Mouse (Mus musculus) cerebral cortex, adult 2 months (tissue): ENCODE data around the gene Ddx24.

Source experiments
- WGBS: fragments of 180-500 bp; shearing (Covaris S2); methylation state at CpG from one replicate; pipeline ENCODE4 v1.1.7; 2018; 5-methylcytosine and 5-hydroxymethylcytosine counted together

Gene Ddx24

DNA sequence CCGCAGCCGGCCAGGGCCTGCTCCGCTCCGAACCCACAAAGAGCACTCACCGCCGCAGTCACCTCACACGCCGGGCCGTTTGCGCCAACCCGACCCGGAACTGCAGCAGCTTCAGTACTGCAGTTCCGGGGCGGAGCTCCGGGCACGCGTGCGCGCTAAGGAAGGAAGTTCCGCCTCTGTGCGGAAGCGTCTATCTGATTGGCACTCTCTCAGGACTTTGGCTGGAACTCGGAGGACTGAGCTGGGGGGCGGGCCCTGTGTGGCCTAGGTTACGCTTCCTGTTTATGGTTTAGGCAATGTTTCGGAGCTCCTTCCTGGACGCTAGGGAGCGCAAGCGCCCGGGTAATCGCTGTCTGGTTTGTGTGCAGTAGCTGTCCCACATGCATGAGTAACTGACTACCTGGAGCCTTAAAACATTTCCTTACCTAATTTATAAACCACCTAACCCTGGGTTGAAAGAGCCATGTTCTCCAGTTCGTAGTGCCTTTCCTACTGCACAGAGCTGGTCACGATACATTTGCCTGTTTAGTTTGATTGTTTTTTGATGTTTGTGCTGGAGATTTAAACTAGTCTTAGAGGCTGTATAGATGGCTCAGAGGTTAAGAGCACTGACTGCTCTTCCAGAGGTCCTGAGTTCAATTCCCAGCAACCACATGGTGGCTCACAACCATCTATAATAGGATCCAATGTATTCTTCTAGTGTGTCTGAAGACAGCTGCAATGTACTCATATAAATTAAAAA lies at the start of gene Ddx24:
Gene Ddx24 (minus strand): TSS at position 102 of the 742 bp plus-strand sequence.
- 1% methylated on average over 33 of the region's 33 CpGs for WGBS

DNA sequence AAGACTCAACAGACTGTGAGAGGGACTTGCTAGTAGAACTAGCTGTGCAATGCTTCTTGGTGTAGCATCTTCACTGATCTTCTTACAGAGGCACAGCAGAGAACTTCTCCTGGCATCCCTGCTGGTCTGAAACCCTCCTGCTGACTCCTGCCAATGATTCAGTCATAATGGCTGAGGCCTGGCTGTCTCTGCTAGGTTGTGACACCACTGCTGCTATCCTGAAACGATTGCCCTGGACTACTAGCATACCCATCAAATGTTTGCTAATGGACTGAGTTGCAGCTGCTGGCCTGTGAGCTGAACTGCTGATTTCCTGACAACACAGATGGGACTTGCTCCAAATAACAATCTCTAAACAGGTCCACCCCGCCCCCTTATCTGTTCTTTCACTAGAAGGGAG lies 48.9 kb upstream of the Ddx24 start:
- 53% methylated on average over 2 of the region's 2 CpGs for WGBS

DNA sequence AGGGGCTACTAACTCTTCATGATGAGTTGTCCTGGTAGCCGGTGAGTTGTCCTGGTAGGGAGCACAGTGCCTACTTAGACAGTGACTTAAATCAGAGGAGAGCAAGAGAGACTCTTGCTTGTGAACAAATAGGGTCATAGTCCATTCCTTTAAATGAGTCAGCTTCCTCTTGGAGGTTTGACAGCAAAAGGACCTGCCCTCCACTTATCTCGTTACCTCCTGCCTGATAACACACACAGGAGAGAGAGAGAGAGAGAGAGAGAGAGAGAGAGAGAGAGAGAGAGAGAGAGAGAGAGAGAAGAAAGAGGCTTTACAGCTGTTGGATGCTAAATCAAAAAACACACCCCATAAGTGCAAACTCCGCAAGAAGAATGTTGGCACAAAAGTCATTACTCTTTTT lies 31.5 kb upstream of the Ddx24 start, which contains the start of gene Ifi27l2b:
Gene Ifi27l2b (minus strand): TSS at position 84 of the 400 bp plus-strand sequence.
- 83% methylated on average over 3 of the region's 3 CpGs for WGBS

DNA sequence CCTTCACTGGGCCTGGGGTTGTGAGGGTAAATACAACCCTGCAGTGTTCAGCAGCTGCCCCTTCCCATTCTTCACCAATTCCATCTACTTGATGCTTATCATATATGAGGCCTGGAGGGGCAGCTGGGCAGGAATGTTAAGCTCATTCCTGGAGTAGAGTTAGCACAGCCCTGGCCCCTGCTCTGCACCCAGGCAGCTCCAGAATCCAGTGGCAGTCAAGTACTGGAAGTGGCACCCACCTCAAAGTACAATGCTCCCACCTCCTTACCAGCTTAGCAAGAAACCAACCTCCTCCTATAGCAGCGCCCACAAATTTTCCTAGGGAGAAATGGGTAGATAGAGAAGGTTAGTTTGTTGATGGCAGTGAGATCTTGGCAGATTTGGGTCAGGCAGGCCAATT lies 31.1 kb upstream of the Ddx24 start:
- WGBS: no CpG with 5 or more reads among the region's 1 CpGs

DNA sequence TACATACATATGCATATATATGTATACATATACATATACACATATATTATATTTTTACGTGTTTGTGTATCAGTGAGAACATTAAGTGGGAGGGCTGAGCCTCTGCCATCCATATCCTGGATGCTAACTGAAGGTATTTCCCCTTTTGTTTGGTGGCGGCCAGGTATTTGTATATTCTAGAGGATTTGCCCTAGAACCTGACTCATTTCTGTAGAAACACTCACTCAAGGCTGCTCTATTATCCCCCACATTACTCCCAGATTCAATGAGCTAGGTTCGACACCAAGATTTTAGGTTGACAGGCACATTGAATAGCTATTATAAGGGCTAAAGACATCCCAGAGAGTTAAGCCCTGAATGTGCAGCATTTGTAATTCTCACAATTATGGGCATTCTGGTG lies 19.4 kb upstream of the Ddx24 start:
- WGBS: 77% methylated on average over 3 of the region's 3 CpGs

DNA sequence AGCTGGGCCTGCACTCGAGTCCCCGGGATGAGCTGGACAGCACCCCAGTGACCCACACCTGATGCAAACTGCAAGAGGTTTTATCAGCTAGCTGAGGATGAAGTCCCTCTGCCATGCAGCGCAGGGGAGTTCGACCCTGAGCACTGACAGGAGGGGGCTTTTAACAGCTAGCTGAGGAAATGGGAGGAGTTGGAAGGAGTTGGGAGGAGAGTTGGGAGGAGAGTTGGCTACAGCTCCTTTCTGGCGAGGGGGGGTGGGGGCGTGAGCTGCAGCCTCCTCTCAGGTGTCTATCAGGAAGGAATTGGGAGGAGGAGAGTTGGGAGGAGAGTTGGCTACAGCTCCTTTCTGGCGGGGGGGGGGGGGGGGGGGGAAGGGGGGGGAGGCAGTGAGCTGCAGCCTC lies 18.6 kb upstream of the Ddx24 start:
- WGBS: 57% methylated on average over 6 of the region's 7 CpGs

DNA sequence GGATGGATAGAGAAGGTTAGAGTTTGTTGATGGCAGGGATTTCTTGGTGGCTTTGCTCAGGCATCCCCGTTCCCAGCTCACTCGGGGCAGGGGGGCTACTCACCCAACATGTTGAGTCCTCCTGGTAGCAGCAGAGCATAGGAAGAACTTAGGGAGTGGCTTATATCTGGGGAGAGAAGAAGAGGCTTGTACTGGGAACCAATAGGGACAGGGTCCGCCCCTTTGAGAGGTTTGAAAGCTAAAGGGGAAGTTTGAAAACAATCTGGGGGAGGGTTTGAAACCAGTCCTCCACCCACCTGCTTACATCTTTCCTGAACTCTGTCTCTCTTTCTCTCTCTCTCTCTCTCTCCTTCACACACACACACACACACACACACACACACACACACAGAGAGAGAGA lies 17.9 kb upstream of the Ddx24 start, which contains the start of gene Ifi27l2a:
Gene Ifi27l2a (minus strand): TSS at position 157 of the 400 bp plus-strand sequence.
- WGBS: 60% methylated on average over 3 of the region's 3 CpGs

DNA sequence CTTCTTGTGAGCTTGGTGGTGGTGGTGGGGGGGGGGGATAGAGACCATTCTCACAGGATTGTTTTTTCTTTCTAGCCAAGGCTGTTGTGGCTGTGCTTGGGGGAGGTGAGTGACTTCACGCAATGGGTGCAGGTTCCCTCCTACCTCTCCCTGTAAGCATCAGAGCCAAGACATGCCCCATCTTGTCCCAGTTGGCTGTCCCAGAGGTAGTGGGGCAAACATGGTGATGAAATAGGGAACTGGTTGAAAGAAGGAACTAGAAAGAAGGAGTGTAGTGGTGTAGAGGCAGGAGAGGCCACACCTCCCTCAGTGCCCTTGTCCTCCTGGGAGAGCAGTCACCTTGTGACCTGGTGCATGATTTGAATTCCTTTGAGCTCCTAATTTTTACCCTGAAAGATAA lies 12.0 kb upstream of the Ddx24 start:
- WGBS: 100% methylated on average over 1 of the region's 1 CpGs

DNA sequence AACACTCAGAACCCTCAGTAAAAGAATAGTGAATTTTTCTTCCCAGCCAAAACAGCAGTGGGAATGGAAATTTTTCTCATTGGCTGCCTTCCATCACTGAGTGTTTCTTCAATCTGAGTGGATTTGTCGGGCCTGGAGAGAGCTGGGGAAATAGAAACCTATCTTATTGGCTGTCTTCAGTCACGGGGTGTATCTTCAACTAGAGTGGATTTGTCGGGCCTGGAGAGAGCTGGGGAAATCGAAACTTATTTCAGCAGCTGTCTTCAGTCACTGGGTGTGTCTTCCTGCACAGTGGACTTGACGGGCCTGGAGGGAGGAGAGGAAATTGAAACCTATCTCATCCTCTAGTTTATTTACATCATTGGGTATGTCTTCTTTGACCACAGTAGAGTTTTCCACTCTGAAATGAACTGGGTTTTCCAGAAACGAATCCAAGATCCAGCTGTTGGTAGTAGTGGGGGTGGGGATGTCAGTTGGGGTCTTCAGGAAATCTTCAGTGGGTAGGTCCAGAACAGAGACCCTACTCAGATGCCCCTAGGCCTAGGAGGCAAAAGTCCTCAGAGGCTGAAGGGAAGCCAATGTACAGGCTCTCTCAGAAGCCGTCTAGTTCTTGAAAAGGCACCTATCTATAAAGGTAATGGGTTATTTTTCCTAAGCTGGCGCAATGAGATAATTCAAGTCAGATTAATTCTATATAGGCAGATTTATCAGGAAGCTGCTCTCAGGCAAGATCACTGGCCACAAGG lies 8.5 kb upstream of the Ddx24 start, which contains the start of gene Ifi27:
Gene Ifi27 (plus strand): TSS at position 226 of the 746 bp plus-strand sequence.
- 48% methylated on average over 8 of the region's 8 CpGs for WGBS

DNA sequence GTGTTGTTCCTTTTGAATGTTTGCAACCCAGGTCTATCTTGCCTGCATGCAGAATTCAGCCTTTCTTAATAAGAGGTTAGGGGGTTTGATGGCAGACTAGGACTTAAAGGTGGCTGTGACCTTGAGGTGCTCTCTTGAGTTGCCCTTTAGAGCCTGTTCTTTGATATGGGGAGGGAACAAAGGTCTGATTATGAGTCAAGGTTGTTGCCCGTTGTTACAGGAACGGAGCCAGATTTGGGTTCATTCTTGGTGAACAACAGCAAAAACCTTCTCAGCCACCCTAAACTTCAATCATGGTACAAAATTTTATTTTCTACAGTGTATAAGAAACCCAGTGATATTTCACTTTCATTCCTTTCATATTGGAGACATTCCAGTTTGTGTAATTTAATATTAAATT lies 7.8 kb upstream of the Ddx24 start:
- WGBS: 77% methylated on average over 2 of the region's 2 CpGs

DNA sequence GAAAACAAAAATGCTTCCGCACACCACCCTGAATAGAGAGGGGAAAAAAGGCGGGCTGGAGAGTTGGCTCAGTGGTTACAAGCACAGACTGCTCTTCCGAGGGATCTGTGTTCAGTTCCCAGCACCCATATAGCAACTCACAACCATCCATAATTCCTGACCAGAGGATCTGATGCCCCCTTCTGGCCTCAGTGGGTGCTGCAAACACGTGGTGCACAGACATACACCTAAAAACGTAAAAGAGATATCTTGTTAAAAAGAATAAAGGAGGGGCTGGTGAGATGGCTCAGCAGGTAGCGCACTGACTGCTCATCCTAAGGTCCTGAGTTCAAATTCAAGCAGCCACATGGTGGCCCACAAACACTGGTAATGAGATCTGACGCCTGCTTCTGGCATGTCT lies 1.1 kb upstream of the Ddx24 start:
- 87% methylated on average over 7 of the region's 7 CpGs for WGBS

DNA sequence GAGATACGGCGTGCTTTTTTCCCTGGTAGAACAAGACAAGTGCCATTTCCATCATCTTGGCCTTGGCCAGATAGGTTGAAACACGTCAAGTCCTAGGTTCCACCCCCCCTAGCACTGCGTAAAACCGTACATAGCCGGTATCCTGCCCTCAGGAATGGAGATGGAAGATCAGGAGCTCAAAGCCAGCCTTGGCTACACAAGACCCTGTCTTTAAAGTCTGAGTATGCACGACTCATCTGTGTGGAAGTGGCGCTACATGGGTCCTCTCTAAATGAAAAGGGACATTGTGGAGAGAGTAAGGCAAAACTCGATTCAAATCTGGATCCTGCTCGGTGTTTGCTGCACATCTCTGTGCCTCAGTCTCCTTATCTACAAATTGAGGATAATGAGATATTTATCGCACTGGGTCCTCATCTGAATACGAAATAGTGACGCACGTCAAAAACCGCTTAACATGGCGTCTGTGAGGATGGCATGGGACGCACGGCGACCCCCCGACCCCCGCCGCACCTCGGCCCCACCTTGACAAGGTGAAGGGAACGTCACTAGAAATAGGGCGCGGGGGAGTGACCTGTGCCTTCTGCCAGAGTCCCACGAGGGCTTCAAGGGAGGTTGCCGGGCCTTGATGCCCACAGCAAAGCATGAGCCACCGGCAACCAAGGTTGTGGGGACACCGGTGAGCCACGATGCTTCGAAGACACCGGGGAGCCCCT lies 458 bp downstream of the Ddx24 start:
- 5% methylated on average over 33 of the region's 33 CpGs for WGBS

DNA sequence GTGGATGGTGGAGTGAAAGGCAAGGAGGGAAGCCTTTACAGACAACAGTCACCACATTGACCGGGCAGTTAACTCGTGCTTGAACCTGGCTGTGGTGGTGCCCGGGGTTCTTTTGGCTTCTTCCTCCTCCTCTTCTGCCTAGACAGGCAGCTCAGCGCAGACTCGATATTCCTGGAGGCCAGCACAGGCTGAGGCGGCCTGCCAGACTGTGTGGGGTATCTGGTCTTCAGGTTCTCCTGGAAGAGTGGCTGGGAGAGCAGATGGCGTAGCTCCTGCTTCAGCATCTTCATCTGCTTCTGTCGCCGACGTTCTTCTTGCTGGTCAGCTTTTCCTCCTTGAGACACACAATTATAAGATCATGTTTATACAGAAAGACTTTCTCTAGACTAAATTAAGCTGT lies 17.5 kb downstream of the Ddx24 start:
- WGBS: 59% methylated on average over 10 of the region's 10 CpGs

DNA sequence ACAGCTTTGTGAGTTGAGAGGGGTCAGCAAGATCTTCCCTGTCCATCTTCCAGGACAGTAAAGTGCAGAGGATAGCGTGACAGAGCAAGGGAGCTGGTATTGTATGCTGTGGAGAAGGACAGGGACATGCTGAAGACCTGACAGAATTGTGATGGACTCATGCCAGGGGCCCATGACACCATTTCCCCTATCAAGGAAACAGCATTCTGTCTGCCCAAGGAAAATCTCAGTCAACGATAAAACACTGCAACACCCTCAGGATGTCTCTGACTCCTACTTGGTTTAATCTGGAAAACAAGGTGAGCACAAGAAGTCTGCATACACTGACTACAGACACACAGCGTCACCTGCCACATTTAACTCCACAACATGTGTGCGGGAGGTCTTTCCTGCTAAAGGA lies 17.9 kb downstream of the Ddx24 start, which contains the start of gene 9330161L09Rik:
Gene 9330161L09Rik (minus strand): TSS at position 101 of the 400 bp plus-strand sequence.
- 68% methylated on average over 4 of the region's 4 CpGs for WGBS

DNA sequence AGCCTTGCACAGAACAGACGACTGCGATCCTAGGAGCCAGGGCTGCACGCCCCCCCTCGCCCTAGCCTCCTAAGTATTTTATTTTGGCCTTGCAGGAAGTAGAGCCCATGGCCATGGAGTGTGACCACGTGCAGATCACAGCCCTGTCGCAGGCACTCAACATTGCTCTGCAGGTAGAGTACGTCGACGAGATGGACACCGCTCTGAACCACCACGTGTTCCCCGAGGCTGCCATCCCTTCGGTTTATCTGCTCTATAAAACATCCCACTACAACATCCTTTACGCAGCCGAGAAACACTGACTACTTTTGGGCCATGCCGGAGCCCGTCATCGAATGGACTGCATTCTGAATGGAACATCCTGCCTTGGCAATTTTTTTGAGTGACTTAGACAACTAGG lies 21.5 kb downstream of the Ddx24 start:
- WGBS: 84% methylated on average over 18 of the region's 18 CpGs

DNA sequence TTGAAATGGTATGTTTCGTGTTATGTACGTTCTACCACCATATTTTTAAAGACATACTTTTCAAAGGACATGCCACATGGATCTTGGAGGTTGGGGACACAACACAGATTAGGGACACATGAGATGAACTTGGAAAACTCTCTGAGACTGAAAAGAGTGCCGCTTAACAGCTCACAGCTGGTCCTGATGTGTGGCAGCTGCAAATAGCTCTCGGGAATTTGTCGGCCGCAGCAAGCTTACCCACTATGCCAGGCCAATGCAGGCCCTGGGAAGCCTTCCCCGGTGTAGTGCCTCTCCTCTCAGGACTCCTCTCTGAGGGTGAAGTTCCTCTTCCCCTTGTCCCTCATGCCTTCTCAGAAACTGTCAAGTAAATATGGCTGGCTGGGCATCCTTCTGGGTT lies 28.9 kb downstream of the Ddx24 start:
- 76% methylated on average over 7 of the region's 7 CpGs for WGBS

DNA sequence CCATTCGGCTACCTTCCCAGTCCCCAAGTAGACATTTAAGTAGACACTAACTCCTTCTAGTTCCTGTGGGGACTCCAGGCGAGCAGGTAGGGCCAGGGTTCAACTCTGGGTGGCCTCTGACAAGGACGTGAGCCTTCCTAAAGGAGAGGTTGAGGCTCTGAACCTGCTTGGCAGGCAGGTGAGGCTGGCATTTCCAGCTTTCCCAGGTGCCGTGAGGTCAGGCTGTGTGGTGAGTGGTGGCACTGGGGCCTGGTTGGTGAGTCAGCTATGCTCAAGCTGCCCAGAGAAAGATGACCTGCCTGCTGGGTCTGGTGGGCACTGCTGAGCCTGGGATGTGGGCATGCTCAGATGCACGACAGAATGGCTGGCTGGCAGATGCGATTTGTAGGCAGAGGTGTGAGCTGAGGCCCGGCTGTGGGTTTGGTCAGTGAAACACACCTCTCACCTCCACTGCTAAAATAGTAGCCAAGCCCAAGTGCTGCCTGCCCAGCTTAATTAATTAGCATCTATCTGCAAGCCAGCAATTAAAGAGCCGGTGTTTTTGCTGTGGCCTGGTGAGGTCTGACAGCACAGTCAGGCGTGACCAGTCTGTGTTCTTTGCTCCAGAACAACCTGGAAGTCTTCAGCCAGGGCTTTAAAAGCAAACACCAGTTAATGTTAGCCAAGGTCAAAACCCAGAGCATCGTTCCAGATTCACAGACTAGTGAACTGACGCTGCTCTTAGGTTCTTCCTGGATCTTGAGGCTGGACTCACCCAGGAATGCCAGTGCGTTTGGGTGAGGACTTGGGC lies 29.9 kb downstream of the Ddx24 start:
- 74% methylated on average over 12 of the region's 12 CpGs for WGBS

DNA sequence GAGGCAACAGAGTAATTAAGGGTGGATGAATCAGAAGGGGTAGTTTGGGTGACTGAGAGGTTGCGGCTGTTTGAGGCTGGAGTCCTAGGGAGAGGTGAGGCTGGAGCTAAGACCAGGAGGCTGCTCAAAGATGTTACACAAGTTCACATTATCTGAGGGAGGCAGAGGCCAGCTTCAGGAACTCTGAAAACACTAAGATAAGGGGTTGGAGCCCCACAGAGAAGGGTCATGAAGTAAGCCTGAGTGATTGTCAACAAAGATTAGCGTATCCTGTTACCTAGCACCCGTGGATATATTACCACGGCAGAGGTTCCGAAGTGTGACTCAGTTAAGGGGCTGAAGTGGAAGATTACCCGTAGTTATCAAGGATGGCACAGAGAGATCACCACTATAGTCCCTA lies 32.1 kb downstream of the Ddx24 start:
- 80% methylated on average over 6 of the region's 6 CpGs for WGBS

DNA sequence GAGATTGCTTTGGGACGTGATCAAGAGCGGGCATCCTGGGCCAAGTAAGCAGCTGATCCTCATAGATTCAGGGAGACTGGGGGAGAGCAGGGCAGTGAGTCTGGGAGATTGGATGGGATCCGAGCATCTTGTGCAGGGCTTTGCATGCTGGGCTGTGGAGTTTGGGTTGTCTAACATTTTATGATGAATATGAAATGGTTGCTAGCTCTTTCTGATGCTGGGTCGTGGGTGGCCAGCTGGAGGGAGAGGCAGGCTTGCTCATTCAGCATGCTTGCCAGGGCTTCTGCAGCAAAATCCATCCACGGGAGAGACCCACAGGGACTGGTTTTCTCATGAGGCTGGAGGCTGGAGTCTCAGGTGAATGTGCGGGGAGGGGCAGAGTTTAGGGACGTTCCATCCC lies 34.5 kb downstream of the Ddx24 start:
- WGBS: 50% methylated on average over 7 of the region's 7 CpGs

DNA sequence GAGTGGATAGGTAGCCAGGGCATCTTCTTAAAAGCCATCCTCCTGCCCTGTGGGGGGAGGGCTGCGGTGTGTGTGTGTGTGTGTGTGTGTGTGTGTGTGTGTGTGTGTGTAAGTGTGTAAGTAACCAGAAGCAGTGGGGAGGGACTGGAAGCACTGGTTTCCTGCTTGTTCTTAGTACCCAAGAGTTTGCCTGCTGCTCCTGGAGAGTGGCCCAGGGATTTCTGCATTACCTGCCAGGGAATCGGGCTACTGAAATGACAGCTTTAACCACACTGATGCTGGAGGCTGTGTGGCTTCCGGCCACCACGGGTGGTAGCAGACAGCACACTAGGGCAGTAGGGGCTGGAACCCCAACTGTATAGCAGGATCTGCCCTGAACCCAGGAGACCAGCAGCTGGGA lies 35.6 kb downstream of the Ddx24 start:
- 44% methylated on average over 4 of the region's 4 CpGs for WGBS

DNA sequence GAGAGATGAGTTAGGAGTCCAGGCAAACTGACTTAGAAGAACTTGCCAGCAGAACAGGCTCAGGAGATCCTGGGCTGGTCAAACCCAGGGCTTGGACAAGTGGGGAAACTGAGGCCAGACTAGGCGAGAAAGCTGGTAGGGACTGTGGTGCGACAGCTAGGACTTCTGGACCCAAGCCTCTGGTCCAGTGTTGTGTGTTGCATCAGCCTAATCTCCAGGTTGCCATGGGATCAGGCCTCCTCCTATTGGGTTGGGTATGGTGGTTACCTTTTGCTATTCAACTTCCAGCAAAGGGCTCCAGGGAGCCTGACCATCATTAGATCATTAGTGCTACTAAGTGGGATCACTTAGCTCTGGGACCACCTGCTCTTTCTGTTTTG lies 36.3 kb downstream of the Ddx24 start:
- 60% methylated on average over 2 of the region's 2 CpGs for WGBS
